Mouse (Mus musculus) stomach, postnatal 0 days (tissue): ENCODE results near the gene Nsa2.

Experiments used
- CTCF ChIP-seq: IDR thresholded peaks from 2 replicates; pipeline ENCODE4 v1.5.1; 2016; ENCODE audit warnings: antibody characterized with exemption, low read depth, mild to moderate bottlenecking, moderate library complexity
- EP300 ChIP-seq: optimal IDR thresholded peaks from 2 replicates; pipeline ENCODE3; 2016; ENCODE audit warnings: antibody characterized with exemption

GRCm38 (mm10) chr13:97178943-97179342, 41.2 kb upstream of the Nsa2 start:
- no peak for TF ChIP-seq CTCF
- no peak for TF ChIP-seq EP300
